Mouse (Mus musculus): ENCODE results near the gene Nrde2. TPM values are rescaled to one million over a fixed set of nuclear protein-coding genes. Genes with fewer than 3 reads are reported as not detected.
"Not testable (repeated sequence)": the region's sequence is repeated elsewhere in the genome, so short reads cannot be mapped to it uniquely, and the experiment has no call there.

Nrde2 gene
- polyA plus RNA-seq, 1 experiment from 2014 or later = 10.6 TPM

- Histone ChIP-seq H3K36me3 (ENCODE audit: control insufficient read depth, insufficient read depth, low read length) (no peaks in the 10 kb centered on the region), H3K4me2 (ENCODE audit: low read depth, low read length) (peak overlapping the region; percentile 71; the same call in 1 of the 2 replicates), H3K27ac (replicated peaks; ENCODE audit: low read depth, low read length) (peak overlapping the region; percentile 100), H3K4me1 (ENCODE audit: control insufficient read depth, insufficient read depth, low read length) (peaks cover 4% of the 10 kb centered on the region; the same call in 1 of the 2 replicates), H3K27me3 (replicated peaks; ENCODE audit: control insufficient read depth, insufficient read depth, low read length) (no peaks in the 10 kb centered on the region), H3K4me3 (ENCODE audit: low read depth, low read length) (peak overlapping the region; percentile 70; the same call in 1 of the 2 replicates), H3K9ac (ENCODE audit: low read depth, low read length) (no peak overlapping the region), H3K9me3 (ENCODE audit: control insufficient read depth, low read length) (0 out of 2 replicates have a peak, but pooled peaks cover 3% of the 10 kb centered on the region)
- WGBS = 79% methylated on average over 7 of the region's 7 CpGs
- DNase-seq (ENCODE audit: low spot score) (no peak), ATAC-seq (ENCODE audit: low read depth) (no peak)
Measured at GRCm38 (mm10) chr12:100185897-100186296, 26.4 kb upstream of the Nrde2 start.

GRCm38 (mm10) chr12:100184976-100185375 is 25.5 kb upstream of the Nrde2 start:
- not testable (repeated sequence) for ATAC-seq (ENCODE audit: low read depth)

GRCm38 (mm10) chr12:100183970-100184369 is 24.5 kb upstream of the Nrde2 start:
- 70% methylated on average over 5 of the region's 5 CpGs for WGBS
- ATAC-seq (ENCODE audit: low read depth) = no peak

More at GRCm38 (mm10) chr12:100184976-100185375, 25.5 kb upstream of the Nrde2 start:
- not testable (repeated sequence) for H3K9me3 ChIP-seq (ENCODE audit: control insufficient read depth, low read length); H3K4me3 ChIP-seq (ENCODE audit: low read depth, low read length); DNase-seq (ENCODE audit: low spot score); H3K4me2 ChIP-seq (ENCODE audit: low read depth, low read length); H3K4me1 ChIP-seq (ENCODE audit: control insufficient read depth, insufficient read depth, low read length); H3K9ac ChIP-seq (ENCODE audit: low read depth, low read length); H3K36me3 ChIP-seq (ENCODE audit: control insufficient read depth, insufficient read depth, low read length); H3K27me3 ChIP-seq (replicated peaks; ENCODE audit: control insufficient read depth, insufficient read depth, low read length); H3K27ac ChIP-seq (replicated peaks; ENCODE audit: low read depth, low read length)
- 81% methylated on average over 2 of the region's 2 CpGs for WGBS

GRCm38 (mm10) chr12:100182676-100183075 is 23.2 kb upstream of the Nrde2 start:
- 0 out of 2 replicates have a peak, but pooled peaks cover 3% of the 10 kb centered on the region for H3K9me3 ChIP-seq (ENCODE audit: control insufficient read depth, low read length)
- H3K4me3 ChIP-seq (ENCODE audit: low read depth, low read length) = no peak overlapping the region
- peaks cover 4% of the 10 kb centered on the region; the same call in 1 of the 2 replicates for H3K4me1 ChIP-seq (ENCODE audit: control insufficient read depth, insufficient read depth, low read length)
- H3K27me3 ChIP-seq (replicated peaks; ENCODE audit: control insufficient read depth, insufficient read depth, low read length) = no peaks in the 10 kb centered on the region
- DNase-seq (ENCODE audit: low spot score) = no peak
- ATAC-seq (ENCODE audit: low read depth) = no peak
- H3K36me3 ChIP-seq (ENCODE audit: control insufficient read depth, insufficient read depth, low read length) = no peaks in the 10 kb centered on the region
- WGBS = 80% methylated on average over 2 of the region's 2 CpGs
- no peak overlapping the region for H3K9ac ChIP-seq (ENCODE audit: low read depth, low read length)
- H3K27ac ChIP-seq (replicated peaks; ENCODE audit: low read depth, low read length) = no peak overlapping the region
- no peak overlapping the region for H3K4me2 ChIP-seq (ENCODE audit: low read depth, low read length)

More at GRCm38 (mm10) chr12:100183970-100184369, 24.5 kb upstream of the Nrde2 start:
- Histone ChIP-seq H3K27me3 (replicated peaks; ENCODE audit: control insufficient read depth, insufficient read depth, low read length) (no peaks in the 10 kb centered on the region), H3K9ac (ENCODE audit: low read depth, low read length) (no peak overlapping the region), H3K4me1 (ENCODE audit: control insufficient read depth, insufficient read depth, low read length) (peaks cover 4% of the 10 kb centered on the region; the same call in 1 of the 2 replicates), H3K4me2 (ENCODE audit: low read depth, low read length) (no peak overlapping the region), H3K27ac (replicated peaks; ENCODE audit: low read depth, low read length) (no peak overlapping the region), H3K36me3 (ENCODE audit: control insufficient read depth, insufficient read depth, low read length) (no peaks in the 10 kb centered on the region), H3K9me3 (ENCODE audit: control insufficient read depth, low read length) (0 out of 2 replicates have a peak, but pooled peaks cover 3% of the 10 kb centered on the region), H3K4me3 (ENCODE audit: low read depth, low read length) (no peak overlapping the region)
- DNase-seq (ENCODE audit: low spot score) = no peak

- WGBS = 87% methylated on average over 13 of the region's 13 CpGs
- DNase-seq (ENCODE audit: low spot score) (no peak), ATAC-seq (ENCODE audit: low read depth) (no peak)
- Histone ChIP-seq H3K4me3 (ENCODE audit: low read depth, low read length) (no peak overlapping the region), H3K4me2 (ENCODE audit: low read depth, low read length) (no peak overlapping the region), H3K36me3 (ENCODE audit: control insufficient read depth, insufficient read depth, low read length) (no peaks in the 10 kb centered on the region), H3K27me3 (replicated peaks; ENCODE audit: control insufficient read depth, insufficient read depth, low read length) (no peaks in the 10 kb centered on the region), H3K9me3 (ENCODE audit: control insufficient read depth, low read length) (0 out of 2 replicates have a peak, but pooled peaks cover 3% of the 10 kb centered on the region), H3K27ac (replicated peaks; ENCODE audit: low read depth, low read length) (no peak overlapping the region), H3K4me1 (ENCODE audit: control insufficient read depth, insufficient read depth, low read length) (no peaks in the 10 kb centered on the region), H3K9ac (ENCODE audit: low read depth, low read length) (no peak overlapping the region)
Measured at GRCm38 (mm10) chr12:100180802-100181201, 21.3 kb upstream of the Nrde2 start.

- 33% methylated on average over 6 of the region's 6 CpGs for WGBS
- H3K36me3 ChIP-seq (ENCODE audit: control insufficient read depth, insufficient read depth, low read length) = no peaks in the 10 kb centered on the region
- H3K9me3 ChIP-seq (ENCODE audit: control insufficient read depth, low read length) = 0 out of 2 replicates have a peak, but pooled peaks cover 3% of the 10 kb centered on the region
- no peak overlapping the region for H3K9ac ChIP-seq (ENCODE audit: low read depth, low read length)
- no peak for ATAC-seq (ENCODE audit: low read depth)
- no peak for DNase-seq (ENCODE audit: low spot score)
- H3K4me2 ChIP-seq (ENCODE audit: low read depth, low read length) = no peak overlapping the region
- H3K27me3 ChIP-seq (replicated peaks; ENCODE audit: control insufficient read depth, insufficient read depth, low read length) = no peaks in the 10 kb centered on the region
- H3K4me1 ChIP-seq (ENCODE audit: control insufficient read depth, insufficient read depth, low read length) = no peaks in the 10 kb centered on the region
- no peak overlapping the region for H3K27ac ChIP-seq (replicated peaks; ENCODE audit: low read depth, low read length)
- H3K4me3 ChIP-seq (ENCODE audit: low read depth, low read length) = no peak overlapping the region
Measured at GRCm38 (mm10) chr12:100178898-100179440, 19.5 kb upstream of the Nrde2 start.

- 46% methylated on average over 11 of the region's 11 CpGs for WGBS
- Histone ChIP-seq H3K4me2 (ENCODE audit: low read depth, low read length) (no peak overlapping the region), H3K4me1 (ENCODE audit: control insufficient read depth, insufficient read depth, low read length) (no peaks in the 10 kb centered on the region), H3K27me3 (replicated peaks; ENCODE audit: control insufficient read depth, insufficient read depth, low read length) (no peaks in the 10 kb centered on the region), H3K4me3 (ENCODE audit: low read depth, low read length) (no peak overlapping the region), H3K36me3 (ENCODE audit: control insufficient read depth, insufficient read depth, low read length) (no peaks in the 10 kb centered on the region), H3K9ac (ENCODE audit: low read depth, low read length) (no peak overlapping the region), H3K27ac (replicated peaks; ENCODE audit: low read depth, low read length) (no peak overlapping the region), H3K9me3 (ENCODE audit: control insufficient read depth, low read length) (no peaks in the 10 kb centered on the region)
- DNase-seq (ENCODE audit: low spot score) (peak; percentile 45), ATAC-seq (ENCODE audit: low read depth) (peak; percentile 48; the same call in 1 of the 2 replicates)
Measured at GRCm38 (mm10) chr12:100176469-100177056, 17.1 kb upstream of the Nrde2 start.

- H3K27ac ChIP-seq (replicated peaks; ENCODE audit: low read depth, low read length) = no peak overlapping the region
- ATAC-seq (ENCODE audit: low read depth) = no peak
- no peaks in the 10 kb centered on the region for H3K4me1 ChIP-seq (ENCODE audit: control insufficient read depth, insufficient read depth, low read length)
- no peak for DNase-seq (ENCODE audit: low spot score)
- no peaks in the 10 kb centered on the region for H3K27me3 ChIP-seq (replicated peaks; ENCODE audit: control insufficient read depth, insufficient read depth, low read length)
- H3K9me3 ChIP-seq (ENCODE audit: control insufficient read depth, low read length) = no peaks in the 10 kb centered on the region
- no peaks in the 10 kb centered on the region for H3K36me3 ChIP-seq (ENCODE audit: control insufficient read depth, insufficient read depth, low read length)
- no peak overlapping the region for H3K4me3 ChIP-seq (ENCODE audit: low read depth, low read length)
- no peak overlapping the region for H3K4me2 ChIP-seq (ENCODE audit: low read depth, low read length)
- WGBS = 61% methylated on average over 7 of the region's 7 CpGs
- H3K9ac ChIP-seq (ENCODE audit: low read depth, low read length) = no peak overlapping the region
Measured at GRCm38 (mm10) chr12:100172481-100172880, 13.0 kb upstream of the Nrde2 start.
